Mouse (Mus musculus): ENCODE results near the gene Otos.

GRCm38 (mm10) chr1:92628227-92628626, 20.4 kb downstream of the Otos start:
- TF ChIP-seq GATA1 (IDR thresholded peaks at IDR 0.05; ENCODE audit: borderline replicate concordance, low read length) = no peak
- TF ChIP-seq FLI1 (IDR thresholded peaks at IDR 0.05; ENCODE audit: low read length) = no peak
